Mouse (Mus musculus): ENCODE data around the gene Adcy4.

DNA sequence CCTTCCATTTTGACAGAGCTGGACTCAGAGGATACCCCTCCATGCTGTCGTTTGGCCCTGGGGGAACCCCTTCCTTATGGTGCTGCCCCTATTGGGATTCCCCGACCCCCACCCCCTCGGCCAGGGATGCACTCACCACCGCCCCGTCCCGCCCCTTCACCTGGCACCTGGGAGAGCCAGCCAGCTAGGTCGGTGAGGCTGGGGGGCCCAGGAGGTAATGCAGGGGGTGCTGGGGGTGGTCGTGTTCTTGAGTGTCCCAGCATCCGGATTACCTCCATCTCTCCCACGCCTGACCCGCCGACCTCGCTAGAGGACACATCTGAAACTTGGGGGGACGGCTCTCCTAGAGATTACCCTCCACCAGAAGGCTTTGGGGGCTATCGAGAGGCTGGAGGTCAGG is 42.2 kb upstream of the Adcy4 start:
- no peak for TF ChIP-seq CTCF (IDR thresholded peaks at IDR 0.05; ENCODE audit: low read depth)
- no peak for TF ChIP-seq EP300 (IDR thresholded peaks at IDR 0.05; ENCODE audit: low read depth)
